Mouse (Mus musculus) hindbrain, embryonic 10.5 days (tissue): ENCODE measurements around the gene Trim3. TPM values are rescaled to one million over a fixed set of nuclear protein-coding genes. Genes with fewer than 3 reads are reported as not detected.

Experiments
- DNase-seq: peaks from one replicate; pipeline ENCODE4 v3.0.0-alpha.2; 2017; ENCODE audit warnings: low spot score
- H3K27ac ChIP-seq: fragments of 300-500 bp; sonication (generic); 2 replicates; pipeline ENCODE4 v1.5.1; 2016; ENCODE audit warnings: mild to moderate bottlenecking, moderate library complexity
- H3K27me3 ChIP-seq: fragments of 300-500 bp; sonication (generic); 2 replicates; pipeline ENCODE4 v1.6.1; 2016; ENCODE audit warnings: mild to moderate bottlenecking; ENCODE audit not compliant: poor library complexity, insufficient read depth, severe bottlenecking
- H3K36me3 ChIP-seq: fragments of 300-500 bp; sonication (generic); 2 replicates; pipeline ENCODE4 v1.6.1; 2016; ENCODE audit warnings: mild to moderate bottlenecking, moderate library complexity
- H3K4me1 ChIP-seq: fragments of 300-500 bp; sonication (generic); replicated peaks from 2 replicates; pipeline ENCODE4 v1.6.1; 2016; ENCODE audit warnings: mild to moderate bottlenecking
- H3K4me3 ChIP-seq: fragments of 300-500 bp; sonication (generic); 2 replicates; pipeline ENCODE4 v1.5.1; 2016; ENCODE audit warnings: mild to moderate bottlenecking, moderate library complexity
- H3K9me3 ChIP-seq: fragments of 300-500 bp; sonication (generic); 2 replicates; pipeline ENCODE4 v1.6.1; 2016; ENCODE audit warnings: mild to moderate bottlenecking, moderate library complexity
- WGBS: fragments of 180-500 bp; shearing (Covaris S2); methylation state at CpG from one replicate; pipeline ENCODE4 v1.1.7; 2016; 5-methylcytosine and 5-hydroxymethylcytosine counted together
- polyA plus RNA-seq: library from polyadenylated mRNA; unstranded; fragments of >200 nt; fragmentation: Nextera tagmentation; extraction: Ambion mirVana; gene quantifications from 2 replicates; pipeline ENCODE4 v1.2.1, GENCODE M21; 2016

Gene Trim3
- polyA plus RNA-seq, 1 experiment from 2014 or later, result 40.9 TPM

DNA sequence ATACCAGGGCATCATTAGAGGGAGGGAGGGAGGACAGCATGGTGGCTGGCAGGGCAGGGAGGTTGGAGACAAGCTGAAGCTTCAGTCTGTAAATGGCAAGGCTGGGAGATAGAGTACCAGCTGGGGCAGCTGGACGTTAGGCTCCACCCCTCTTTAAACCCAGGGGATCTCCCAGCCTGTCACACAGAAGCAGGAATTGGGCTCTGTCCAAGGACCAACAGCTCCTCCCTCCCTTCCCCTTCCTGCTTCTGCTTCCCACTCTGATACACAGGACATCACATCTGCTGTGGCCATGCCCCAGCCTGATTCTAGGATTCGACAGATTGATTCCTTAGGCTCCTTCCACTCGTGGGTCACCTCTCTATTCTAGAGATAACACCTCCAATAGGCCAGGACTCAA is 4.7 kb downstream of the Trim3 start:
- Histone ChIP-seq H3K27me3 (no peaks in the 10 kb centered on the region), H3K4me1 (peaks cover 25% of the 10 kb centered on the region), H3K36me3 (peaks cover 19% of the 10 kb centered on the region), H3K27ac (peak overlapping the region; percentile 35; the same call in 1 of the 2 replicates), H3K9me3 (no peaks in the 10 kb centered on the region), H3K4me3 (no peak overlapping the region)
- DNase-seq, result no peak
- 41% methylated on average over 3 of the region's 3 CpGs for WGBS

DNA sequence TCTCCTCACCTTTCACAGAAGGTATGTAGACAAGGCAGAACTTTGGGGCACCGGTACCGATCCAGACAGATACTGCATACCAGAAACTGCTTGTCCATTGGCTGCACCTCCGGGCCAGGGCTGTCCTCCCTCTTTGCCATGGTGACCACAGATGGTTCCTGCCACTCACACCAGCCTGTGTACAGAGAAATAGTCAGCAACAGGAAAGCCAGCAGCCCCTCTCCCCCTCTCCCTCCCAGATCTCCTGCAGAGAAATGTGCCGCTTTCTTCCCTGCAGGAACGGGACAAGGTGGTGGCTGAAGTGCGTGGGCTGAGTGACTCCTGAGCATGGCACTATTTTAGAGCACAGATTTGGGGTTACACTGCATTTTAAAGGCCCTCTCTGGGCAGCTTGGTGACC is 8.0 kb downstream of the Trim3 start:
- peaks cover 13% of the 10 kb centered on the region for H3K4me1 ChIP-seq
- no peak overlapping the region for H3K4me3 ChIP-seq
- DNase-seq, result no peak
- WGBS, result 70% methylated on average over 6 of the region's 6 CpGs
- no peaks in the 10 kb centered on the region for H3K9me3 ChIP-seq
- H3K36me3 ChIP-seq, result peaks cover 52% of the 10 kb centered on the region
- H3K27me3 ChIP-seq, result no peaks in the 10 kb centered on the region
- H3K27ac ChIP-seq, result no peak overlapping the region

DNA sequence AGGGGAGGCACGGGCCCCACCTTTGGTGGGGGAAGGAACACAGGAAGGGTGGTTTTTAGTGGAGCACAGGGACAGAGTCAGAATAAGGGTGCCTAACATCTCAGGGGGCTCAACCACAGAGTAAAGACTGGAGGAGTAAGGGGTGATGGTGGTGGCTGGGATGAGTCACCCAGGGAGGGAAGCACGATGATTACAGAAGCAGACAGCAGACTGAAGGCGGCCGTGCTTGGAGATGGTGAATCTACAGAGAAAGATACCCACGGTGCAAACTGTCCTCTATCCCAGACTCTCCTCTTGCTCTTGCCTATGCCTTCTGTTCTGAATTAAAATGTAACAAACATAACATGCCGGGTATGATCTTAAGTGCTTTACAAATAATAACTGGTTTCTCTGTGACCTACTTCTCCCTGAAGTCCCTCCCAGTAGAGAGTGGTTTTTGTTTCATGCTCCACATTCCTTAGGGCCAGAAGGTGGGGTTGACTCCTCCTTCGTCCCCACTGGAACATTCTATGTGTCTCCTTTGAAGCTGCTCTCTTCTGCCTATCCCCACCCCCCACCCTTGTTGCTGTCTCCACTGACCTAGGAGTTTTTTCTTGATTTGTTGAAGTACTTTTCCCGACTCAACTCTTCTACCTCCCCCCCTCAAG is 11.6 kb downstream of the Trim3 start:
- Histone ChIP-seq H3K9me3 (no peaks in the 10 kb centered on the region), H3K27me3 (no peaks in the 10 kb centered on the region), H3K27ac (no peak overlapping the region), H3K36me3 (peaks cover 86% of the 10 kb centered on the region), H3K4me3 (no peak overlapping the region), H3K4me1 (no peaks in the 10 kb centered on the region; the same call in 1 of the 2 replicates)
- no peak for DNase-seq
- 84% methylated on average over 8 of the region's 8 CpGs for WGBS

DNA sequence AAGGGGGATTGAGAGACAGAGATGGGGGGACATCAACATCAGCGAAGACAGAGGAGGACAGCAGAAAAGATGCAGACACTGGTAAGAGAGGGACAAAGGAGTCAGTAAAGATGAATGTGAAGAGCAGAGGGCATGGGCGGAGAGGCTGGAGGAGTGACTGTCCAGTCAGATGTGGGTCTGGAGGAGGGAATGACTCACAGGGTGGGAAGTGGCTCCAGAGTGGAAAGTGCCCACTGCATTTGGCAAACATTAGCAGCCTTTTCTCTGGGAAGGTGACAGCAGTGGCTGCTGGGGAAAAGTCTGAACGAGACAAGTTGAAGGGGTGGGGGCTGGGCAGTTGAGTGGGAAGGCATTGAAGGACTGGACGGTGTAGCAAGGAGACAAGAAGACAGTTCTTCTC is 12.3 kb downstream of the Trim3 start:
- DNase-seq, result no peak
- 86% methylated on average over 4 of the region's 4 CpGs for WGBS
- H3K27me3 ChIP-seq, result no peaks in the 10 kb centered on the region
- no peaks in the 10 kb centered on the region for H3K9me3 ChIP-seq
- no peak overlapping the region for H3K27ac ChIP-seq
- H3K36me3 ChIP-seq, result peaks cover 93% of the 10 kb centered on the region
- no peak overlapping the region for H3K4me3 ChIP-seq
- H3K4me1 ChIP-seq, result no peaks in the 10 kb centered on the region; the same call in 1 of the 2 replicates

DNA sequence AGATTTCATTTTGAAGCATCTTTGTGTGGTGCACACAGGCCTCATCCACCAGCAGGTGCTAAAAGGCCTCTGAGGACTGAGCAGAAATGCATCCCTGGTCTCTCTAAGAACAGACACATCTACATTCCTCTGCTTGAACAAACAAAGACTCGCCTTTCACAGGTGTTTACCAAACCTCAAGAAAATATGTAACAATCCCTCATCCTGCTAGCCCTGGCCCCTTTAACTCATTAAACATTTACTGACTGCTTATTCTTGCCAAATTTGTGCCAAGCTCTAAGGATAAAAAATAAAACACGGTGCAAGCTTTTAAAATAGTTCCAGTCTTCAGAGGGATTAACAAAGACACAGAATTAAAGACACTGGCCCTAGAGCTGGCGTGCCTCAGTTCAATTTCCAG is 13.7 kb downstream of the Trim3 start:
- H3K27me3 ChIP-seq, result no peaks in the 10 kb centered on the region
- no peak overlapping the region for H3K4me3 ChIP-seq
- 87% methylated on average over 3 of the region's 3 CpGs for WGBS
- no peak overlapping the region for H3K27ac ChIP-seq
- H3K36me3 ChIP-seq, result peaks cover 98% of the 10 kb centered on the region
- no peaks in the 10 kb centered on the region for H3K9me3 ChIP-seq
- no peak for DNase-seq
- no peaks in the 10 kb centered on the region; the same call in 1 of the 2 replicates for H3K4me1 ChIP-seq

DNA sequence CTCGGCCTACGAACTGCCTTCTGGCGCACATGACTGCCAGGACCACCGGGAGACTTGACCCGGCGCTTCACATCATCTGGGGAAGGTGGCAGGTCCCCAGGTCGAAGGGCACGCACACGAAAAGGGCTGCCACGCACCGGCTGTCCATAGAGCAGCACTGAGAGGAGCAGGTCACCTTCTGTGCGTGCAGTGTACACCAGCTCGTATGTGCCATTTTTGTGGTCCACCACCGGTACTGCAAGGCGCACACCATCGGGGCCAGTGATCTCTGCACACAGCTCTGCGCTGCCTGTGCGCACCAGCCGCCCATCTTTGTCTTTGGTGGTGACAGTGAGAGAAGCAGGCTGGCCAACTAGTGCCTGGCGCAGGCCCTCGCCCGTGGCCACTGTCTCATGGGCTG is 15.6 kb downstream of the Trim3 start:
- Histone ChIP-seq H3K27ac (no peak overlapping the region), H3K36me3 (peaks cover 98% of the 10 kb centered on the region), H3K4me1 (no peaks in the 10 kb centered on the region; the same call in 1 of the 2 replicates), H3K4me3 (no peak overlapping the region), H3K9me3 (no peaks in the 10 kb centered on the region), H3K27me3 (no peaks in the 10 kb centered on the region)
- no peak for DNase-seq
- WGBS, result 96% methylated on average over 22 of the region's 22 CpGs

DNA sequence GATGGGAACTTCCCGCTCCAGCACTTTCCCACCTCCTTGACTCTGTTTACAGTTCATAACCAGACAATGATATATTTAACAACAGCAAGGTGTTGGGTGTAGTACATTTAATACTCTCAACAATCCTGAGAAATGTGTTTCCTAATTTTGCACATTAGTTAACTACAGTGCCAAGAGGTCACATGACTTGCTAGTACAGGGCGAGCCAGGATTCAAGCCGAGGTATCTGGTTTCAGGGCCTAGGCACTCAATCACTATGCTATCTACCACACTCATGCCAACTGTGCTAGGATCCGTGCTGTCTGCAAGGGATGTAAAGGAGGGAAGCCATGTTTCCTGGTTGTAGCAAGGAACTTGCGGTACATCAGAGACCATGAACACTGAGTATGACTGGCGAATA is 16.8 kb downstream of the Trim3 start:
- peaks cover 98% of the 10 kb centered on the region for H3K36me3 ChIP-seq
- 90% methylated on average over 6 of the region's 6 CpGs for WGBS
- no peak overlapping the region for H3K4me3 ChIP-seq
- H3K4me1 ChIP-seq, result no peaks in the 10 kb centered on the region; the same call in 1 of the 2 replicates
- H3K27me3 ChIP-seq, result no peaks in the 10 kb centered on the region
- DNase-seq, result no peak
- no peak overlapping the region for H3K27ac ChIP-seq
- no peaks in the 10 kb centered on the region for H3K9me3 ChIP-seq

DNA sequence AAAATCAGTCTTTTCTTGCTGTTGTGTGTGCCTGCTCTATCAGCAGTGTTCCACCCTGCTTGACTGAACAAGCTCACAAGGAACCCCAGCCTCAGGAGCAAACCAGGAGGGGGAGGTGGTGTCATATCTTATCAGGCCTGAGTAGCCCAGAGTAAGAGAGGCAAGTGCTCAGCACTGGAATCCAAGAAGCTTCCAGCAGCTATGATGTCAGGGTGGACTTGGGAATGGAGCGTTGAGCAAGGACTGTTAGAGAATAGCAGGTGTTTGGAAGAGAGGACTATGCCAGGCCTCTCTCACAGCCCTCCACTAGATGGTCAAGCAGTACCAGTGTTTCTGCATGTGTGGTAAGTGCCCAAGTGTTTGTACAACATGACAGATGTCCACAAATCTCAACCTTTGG is 17.7 kb downstream of the Trim3 start:
- Histone ChIP-seq H3K27ac (no peak overlapping the region), H3K4me1 (no peaks in the 10 kb centered on the region; the same call in 1 of the 2 replicates), H3K27me3 (no peaks in the 10 kb centered on the region), H3K9me3 (no peaks in the 10 kb centered on the region), H3K36me3 (peaks cover 98% of the 10 kb centered on the region), H3K4me3 (no peak overlapping the region)
- no peak for DNase-seq
- WGBS, result 88% methylated on average over 1 of the region's 1 CpGs

DNA sequence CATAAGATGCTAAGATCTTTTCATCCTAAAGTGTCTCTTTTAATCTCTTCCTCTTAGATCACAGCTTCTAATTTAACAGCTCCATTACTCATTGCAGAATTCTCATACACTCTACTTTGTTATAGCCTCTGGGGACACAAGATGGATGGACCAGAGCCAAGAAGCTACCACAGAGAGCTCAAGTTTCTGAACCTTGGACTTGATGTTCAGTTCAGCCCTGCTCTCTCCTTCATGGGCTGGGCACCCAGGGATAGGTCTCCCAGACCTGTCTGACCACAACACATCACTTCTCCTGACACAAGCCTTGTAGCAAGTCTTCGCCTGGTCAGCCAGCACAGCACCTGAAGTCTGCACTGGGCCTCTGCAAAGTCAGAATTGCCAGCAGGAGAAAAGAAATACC is 19.0 kb downstream of the Trim3 start:
- Histone ChIP-seq H3K27me3 (no peaks in the 10 kb centered on the region), H3K27ac (no peak overlapping the region), H3K36me3 (peaks cover 100% of the 10 kb centered on the region), H3K4me3 (no peak overlapping the region), H3K4me1 (no peaks in the 10 kb centered on the region; the same call in 1 of the 2 replicates), H3K9me3 (no peaks in the 10 kb centered on the region)
- WGBS, result 89% methylated on average over 1 of the region's 1 CpGs
- no peak for DNase-seq

DNA sequence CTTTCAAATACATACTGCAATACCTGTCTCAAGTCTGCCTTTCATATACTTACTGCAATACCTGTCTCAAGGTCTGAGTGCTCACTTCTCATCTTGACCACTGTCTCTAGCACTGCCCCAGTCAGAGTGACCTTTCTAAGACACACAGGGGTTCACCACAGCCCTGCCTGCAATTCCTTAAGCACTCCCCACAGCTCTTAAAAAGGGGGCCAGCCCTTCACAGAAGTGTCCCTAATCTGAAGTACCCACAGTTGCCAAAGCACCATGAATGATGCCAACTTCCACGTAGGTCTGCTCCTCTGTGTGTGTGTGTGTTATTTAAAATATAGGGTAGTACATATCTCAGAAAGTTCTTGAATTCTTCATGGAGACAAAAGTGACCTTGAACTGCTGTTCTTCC is 21.6 kb downstream of the Trim3 start:
- peaks cover 74% of the 10 kb centered on the region for H3K36me3 ChIP-seq

DNA sequence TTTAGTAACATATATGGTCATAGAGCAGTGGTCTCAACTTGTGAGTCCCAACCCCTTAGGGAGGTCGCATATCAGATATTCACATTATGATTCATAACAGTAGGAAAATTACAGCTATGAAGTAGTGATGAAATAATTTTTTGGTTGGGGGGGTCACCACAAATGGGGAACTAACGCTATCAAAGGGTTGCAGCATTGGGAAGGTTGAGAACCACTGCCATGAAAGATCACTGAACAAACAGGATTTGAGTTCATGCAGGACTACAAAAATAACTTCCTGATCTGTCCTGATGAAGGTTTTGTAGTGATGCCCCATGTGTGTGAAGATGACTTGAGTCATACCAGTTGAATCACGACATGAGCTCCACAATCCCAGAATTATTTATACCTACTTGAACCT is 24.9 kb downstream of the Trim3 start:
- Histone ChIP-seq H3K4me1 (no peaks in the 10 kb centered on the region), H3K9me3 (no peaks in the 10 kb centered on the region; the same call in 1 of the 2 replicates), H3K4me3 (no peak overlapping the region), H3K27me3 (no peaks in the 10 kb centered on the region), H3K36me3 (peaks cover 40% of the 10 kb centered on the region), H3K27ac (no peak overlapping the region)
- WGBS, result 89% methylated on average over 3 of the region's 3 CpGs
- no peak for DNase-seq

More for the DNA sequence above, 21.6 kb downstream of the Trim3 start:
- Histone ChIP-seq H3K27ac (no peak overlapping the region), H3K4me3 (no peak overlapping the region), H3K4me1 (no peaks in the 10 kb centered on the region), H3K27me3 (no peaks in the 10 kb centered on the region), H3K9me3 (no peaks in the 10 kb centered on the region)
- 86% methylated on average over 1 of the region's 1 CpGs for WGBS
- DNase-seq, result no peak

DNA sequence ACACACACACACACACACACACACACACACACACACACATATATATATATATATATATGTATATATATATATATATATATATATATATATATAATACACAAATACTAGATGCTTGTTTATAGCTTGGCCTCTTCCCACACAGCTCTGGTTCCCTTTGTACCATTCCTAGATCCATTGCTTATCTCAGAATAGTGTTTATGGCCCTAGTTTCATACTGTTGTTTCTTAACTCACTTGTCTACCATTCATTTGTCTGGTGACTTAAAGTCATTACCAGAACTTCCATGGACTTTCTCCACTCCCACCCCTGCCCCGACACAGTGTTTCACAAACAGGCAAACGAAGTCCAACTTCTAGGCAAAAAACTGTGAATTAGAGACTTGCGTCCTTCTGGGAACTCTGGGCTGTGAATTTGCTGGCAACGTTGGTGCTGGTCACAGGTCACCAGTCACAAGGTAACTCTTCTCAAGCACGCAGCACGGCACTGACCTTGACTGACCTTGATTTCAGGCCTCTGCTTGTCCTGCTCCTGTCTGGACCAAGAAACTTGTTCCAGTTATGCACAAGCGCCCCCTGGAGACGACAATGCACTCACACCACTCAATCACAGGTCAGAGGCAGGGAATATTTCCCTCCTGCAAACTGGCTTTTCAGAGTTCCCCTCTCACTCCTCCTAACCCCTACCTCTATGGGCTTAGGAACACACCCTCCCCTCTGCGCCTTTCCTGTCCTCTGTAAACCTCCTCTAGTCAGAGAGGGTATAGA is 30.3 kb downstream of the Trim3 start:
- Histone ChIP-seq H3K4me3 (no peak overlapping the region), H3K4me1 (no peaks in the 10 kb centered on the region), H3K27me3 (no peaks in the 10 kb centered on the region), H3K27ac (no peak overlapping the region), H3K36me3 (no peaks in the 10 kb centered on the region), H3K9me3 (no peaks in the 10 kb centered on the region; the same call in 1 of the 2 replicates)
- WGBS, result 33% methylated on average over 9 of the region's 9 CpGs
- peak; percentile 69 for DNase-seq

DNA sequence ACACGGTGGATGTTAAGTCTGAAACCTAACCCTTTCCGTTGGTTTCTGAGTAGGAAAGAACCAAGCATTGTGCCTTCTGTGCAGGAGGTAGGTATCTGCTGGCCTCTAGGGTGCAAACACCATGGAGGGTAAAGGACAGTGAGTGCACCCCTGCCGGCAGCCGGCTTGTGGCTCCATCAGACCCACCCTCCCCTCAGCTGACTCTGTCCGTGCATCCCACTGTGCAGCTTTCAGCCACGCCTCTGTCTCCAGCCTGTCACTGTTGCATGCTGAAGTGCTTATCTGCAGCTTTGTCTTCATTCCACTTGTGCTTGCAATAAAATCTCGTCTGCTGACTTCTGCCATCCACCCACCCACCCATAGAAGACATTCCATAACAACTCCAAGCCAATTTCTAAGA is 43.3 kb downstream of the Trim3 start:
- no peak for DNase-seq
- 15% methylated on average over 7 of the region's 7 CpGs for WGBS
- no peaks in the 10 kb centered on the region for H3K4me1 ChIP-seq
- H3K36me3 ChIP-seq, result no peaks in the 10 kb centered on the region
- H3K4me3 ChIP-seq, result no peak overlapping the region
- no peak overlapping the region for H3K27ac ChIP-seq
- no peaks in the 10 kb centered on the region for H3K27me3 ChIP-seq
- no peaks in the 10 kb centered on the region for H3K9me3 ChIP-seq
